Mouse (Mus musculus): ENCODE measurements around the gene Adam12. TPM values are rescaled to one million over a fixed set of nuclear protein-coding genes. Genes with fewer than 3 reads are reported as not detected.
A peak's percentile ranks its signal among the peaks of the same experiment; 100 is the strongest.

Adam12 gene
- 0.28 and 1.9 TPM in 2 replicates for total RNA-seq (2014; rRNA removed)
- polyA plus RNA-seq (2012; rRNA removed): 0.17 and 0.28 TPM in 2 replicates

DNA sequence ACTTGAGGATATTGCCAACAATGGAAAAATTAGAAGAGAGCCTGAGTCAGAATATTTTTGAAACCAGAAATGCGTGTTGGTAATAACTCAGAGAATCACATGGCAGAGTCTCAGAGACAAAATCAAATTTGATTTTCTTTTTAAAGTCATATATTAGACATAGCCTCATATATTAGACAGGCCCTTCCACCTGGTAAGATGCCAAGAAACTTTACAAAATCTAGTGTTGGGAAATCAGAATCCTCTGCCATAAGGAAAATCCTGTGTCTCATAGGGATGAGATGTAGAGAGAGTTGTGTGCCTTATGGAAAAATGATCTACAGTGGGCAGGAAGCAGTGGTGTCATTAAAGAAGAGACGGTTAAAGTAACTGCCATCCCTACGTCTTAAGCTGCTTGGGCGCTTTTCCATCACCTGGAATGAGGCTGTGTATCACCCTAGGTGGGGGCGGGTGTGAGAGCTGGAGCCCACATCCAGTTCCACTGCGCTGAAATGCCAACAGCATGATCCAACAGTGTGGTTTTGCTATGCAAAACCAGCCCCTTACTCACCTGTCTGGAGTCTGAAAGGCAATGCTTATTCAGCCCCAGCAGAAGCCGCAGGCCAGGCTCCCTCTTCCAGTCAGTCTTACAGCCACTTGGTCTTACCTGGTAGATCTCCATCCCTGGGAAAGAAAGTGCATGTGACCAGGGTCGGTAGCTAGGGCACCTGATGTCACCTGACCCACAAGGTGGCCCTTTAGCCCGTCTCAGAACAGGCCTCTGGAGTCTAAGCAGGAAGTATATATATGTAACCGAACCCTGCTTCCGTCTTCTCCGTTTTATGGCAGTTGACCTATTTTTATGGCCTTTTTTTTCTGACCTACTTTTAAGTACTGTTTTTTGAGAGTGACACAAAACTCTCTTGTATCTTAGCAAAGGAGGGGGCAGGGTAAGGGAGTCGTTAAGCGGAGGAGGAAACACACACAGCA, at the start of gene Adam12:
TSS of gene Adam12 (minus strand) at position 769 of the 969 bp plus-strand sequence.
- H3K9ac ChIP-seq (ENCODE audit: low read depth, low read length): no peak within 1 kb of the TSS
- H3K27me3 ChIP-seq (ENCODE audit: control insufficient read depth, insufficient read depth, low read length): no peaks in the 10 kb centered on the region
- no peak within 1 kb of the TSS for H3K27ac ChIP-seq (replicated peaks; ENCODE audit: insufficient read depth, low read depth, low read length)
- TF ChIP-seq CTCF (IDR thresholded peaks at IDR 0.05; ENCODE audit: low read depth, low read length) (no peak), POLR2A (IDR thresholded peaks at IDR 0.05; ENCODE audit: extremely low read depth, insufficient read depth, low read length) (no peak)
- H3K36me3 ChIP-seq (ENCODE audit: control insufficient read depth, insufficient read depth, low read length): no peaks in the 10 kb centered on the region
- no peak for DNase-seq (ENCODE audit: extremely low read depth, low read depth, low spot score)
- no peak within 1 kb of the TSS for H3K4me3 ChIP-seq (ENCODE audit: insufficient read depth, low read depth, low read length)
- WGBS: 80% methylated on average over 14 of the region's 14 CpGs
- peaks cover 2% of the 10 kb centered on the region; the same call in 1 of the 2 replicates for H3K4me1 ChIP-seq (ENCODE audit: control insufficient read depth, insufficient read depth, low read length)
- no peaks in the 10 kb centered on the region for H3K79me2 ChIP-seq (ENCODE audit: control insufficient read depth, insufficient read depth, low read length)

DNA sequence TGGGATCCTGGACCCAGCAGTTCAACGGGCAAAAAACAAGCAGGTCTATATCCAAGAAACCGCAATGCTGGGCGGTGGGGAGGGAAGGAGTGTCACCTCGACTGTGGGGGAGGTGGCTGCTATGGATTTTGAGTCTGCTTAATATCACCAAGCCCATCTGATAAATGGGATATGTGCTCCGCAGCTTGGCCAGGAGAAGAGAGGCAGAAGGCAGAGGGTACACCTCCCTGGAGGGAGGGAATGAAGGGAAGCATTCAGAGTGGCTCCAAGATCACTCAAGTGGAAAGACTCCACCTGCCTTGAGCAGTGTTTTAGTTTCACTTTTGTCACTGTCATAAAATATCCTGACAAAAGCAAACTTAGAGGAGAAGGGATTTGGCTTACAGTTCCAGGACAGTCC, 41.0 kb upstream of the Adam12 start:
- WGBS: 89% methylated on average over 5 of the region's 5 CpGs
- H3K79me2 ChIP-seq (ENCODE audit: control insufficient read depth, insufficient read depth, low read length): no peaks in the 10 kb centered on the region
- no peaks in the 10 kb centered on the region for H3K27me3 ChIP-seq (ENCODE audit: control insufficient read depth, insufficient read depth, low read length)
- no peaks in the 10 kb centered on the region for H3K4me1 ChIP-seq (ENCODE audit: control insufficient read depth, insufficient read depth, low read length)
- no peaks in the 10 kb centered on the region for H3K36me3 ChIP-seq (ENCODE audit: control insufficient read depth, insufficient read depth, low read length)
- TF ChIP-seq CTCF (IDR thresholded peaks at IDR 0.05; ENCODE audit: low read depth, low read length) (no peak), POLR2A (IDR thresholded peaks at IDR 0.05; ENCODE audit: extremely low read depth, insufficient read depth, low read length) (no peak)
- no peak overlapping the region for H3K27ac ChIP-seq (replicated peaks; ENCODE audit: insufficient read depth, low read depth, low read length)
- no peak overlapping the region for H3K4me3 ChIP-seq (ENCODE audit: insufficient read depth, low read depth, low read length)
- DNase-seq (ENCODE audit: extremely low read depth, low read depth, low spot score): no peak
- no peak overlapping the region for H3K9ac ChIP-seq (ENCODE audit: low read depth, low read length)

DNA sequence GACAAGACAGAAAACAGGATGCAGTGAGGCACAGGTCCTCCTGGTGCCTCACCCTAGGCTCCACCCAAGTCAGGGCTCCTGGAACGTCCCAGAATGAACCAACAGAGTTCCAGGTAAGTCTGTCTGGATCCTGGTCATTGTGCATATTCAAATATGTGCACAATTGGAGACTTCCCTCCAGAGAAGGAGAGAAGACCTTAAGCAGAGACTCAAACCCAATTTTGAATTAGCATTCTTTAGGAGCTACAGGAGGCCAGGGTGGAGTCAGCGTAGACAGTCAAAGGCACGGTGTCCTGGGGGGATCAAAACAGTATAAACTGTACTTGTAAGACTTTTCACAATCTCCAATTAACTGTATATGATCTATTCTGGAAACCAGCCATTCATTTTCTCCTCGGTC, 40.5 kb upstream of the Adam12 start:
- H3K9ac ChIP-seq (ENCODE audit: low read depth, low read length): no peak overlapping the region
- H3K27me3 ChIP-seq (ENCODE audit: control insufficient read depth, insufficient read depth, low read length): no peaks in the 10 kb centered on the region
- H3K27ac ChIP-seq (replicated peaks; ENCODE audit: insufficient read depth, low read depth, low read length): no peak overlapping the region
- no peaks in the 10 kb centered on the region for H3K4me1 ChIP-seq (ENCODE audit: control insufficient read depth, insufficient read depth, low read length)
- no peaks in the 10 kb centered on the region for H3K36me3 ChIP-seq (ENCODE audit: control insufficient read depth, insufficient read depth, low read length)
- DNase-seq (ENCODE audit: extremely low read depth, low read depth, low spot score): no peak
- no peak for TF ChIP-seq POLR2A (IDR thresholded peaks at IDR 0.05; ENCODE audit: extremely low read depth, insufficient read depth, low read length)
- no peak for TF ChIP-seq CTCF (IDR thresholded peaks at IDR 0.05; ENCODE audit: low read depth, low read length)
- H3K79me2 ChIP-seq (ENCODE audit: control insufficient read depth, insufficient read depth, low read length): no peaks in the 10 kb centered on the region
- no peak overlapping the region for H3K4me3 ChIP-seq (ENCODE audit: insufficient read depth, low read depth, low read length)
- 83% methylated on average over 4 of the region's 4 CpGs for WGBS

DNA sequence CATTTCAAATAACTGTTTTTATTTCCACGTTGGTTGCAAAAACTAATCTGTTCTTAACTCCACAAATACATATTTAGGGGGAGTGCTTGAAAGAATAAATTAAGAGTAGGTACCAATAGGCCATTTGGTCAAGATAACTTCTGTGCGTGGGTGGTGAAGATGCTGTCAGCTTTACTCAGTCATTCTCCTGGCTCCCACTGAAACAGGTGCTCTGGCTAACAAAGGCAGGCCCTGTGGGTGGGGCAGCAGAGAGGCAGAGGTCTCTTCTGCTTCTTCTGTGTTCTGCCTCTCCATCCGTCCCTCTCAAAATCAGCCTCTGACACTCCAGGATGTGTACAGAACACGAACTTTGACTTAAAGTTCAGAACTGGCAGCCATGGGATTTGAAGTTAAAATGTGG, 33.8 kb upstream of the Adam12 start:
- no peak for DNase-seq (ENCODE audit: extremely low read depth, low read depth, low spot score)
- Histone ChIP-seq H3K4me1 (ENCODE audit: control insufficient read depth, insufficient read depth, low read length) (no peaks in the 10 kb centered on the region), H3K4me3 (ENCODE audit: insufficient read depth, low read depth, low read length) (no peak overlapping the region), H3K36me3 (ENCODE audit: control insufficient read depth, insufficient read depth, low read length) (no peaks in the 10 kb centered on the region), H3K9ac (ENCODE audit: low read depth, low read length) (no peak overlapping the region), H3K27me3 (ENCODE audit: control insufficient read depth, insufficient read depth, low read length) (no peaks in the 10 kb centered on the region), H3K79me2 (ENCODE audit: control insufficient read depth, insufficient read depth, low read length) (no peaks in the 10 kb centered on the region), H3K27ac (replicated peaks; ENCODE audit: insufficient read depth, low read depth, low read length) (no peak overlapping the region)
- TF ChIP-seq CTCF (IDR thresholded peaks at IDR 0.05; ENCODE audit: low read depth, low read length): no peak
- 65% methylated on average over 4 of the region's 4 CpGs for WGBS

DNA sequence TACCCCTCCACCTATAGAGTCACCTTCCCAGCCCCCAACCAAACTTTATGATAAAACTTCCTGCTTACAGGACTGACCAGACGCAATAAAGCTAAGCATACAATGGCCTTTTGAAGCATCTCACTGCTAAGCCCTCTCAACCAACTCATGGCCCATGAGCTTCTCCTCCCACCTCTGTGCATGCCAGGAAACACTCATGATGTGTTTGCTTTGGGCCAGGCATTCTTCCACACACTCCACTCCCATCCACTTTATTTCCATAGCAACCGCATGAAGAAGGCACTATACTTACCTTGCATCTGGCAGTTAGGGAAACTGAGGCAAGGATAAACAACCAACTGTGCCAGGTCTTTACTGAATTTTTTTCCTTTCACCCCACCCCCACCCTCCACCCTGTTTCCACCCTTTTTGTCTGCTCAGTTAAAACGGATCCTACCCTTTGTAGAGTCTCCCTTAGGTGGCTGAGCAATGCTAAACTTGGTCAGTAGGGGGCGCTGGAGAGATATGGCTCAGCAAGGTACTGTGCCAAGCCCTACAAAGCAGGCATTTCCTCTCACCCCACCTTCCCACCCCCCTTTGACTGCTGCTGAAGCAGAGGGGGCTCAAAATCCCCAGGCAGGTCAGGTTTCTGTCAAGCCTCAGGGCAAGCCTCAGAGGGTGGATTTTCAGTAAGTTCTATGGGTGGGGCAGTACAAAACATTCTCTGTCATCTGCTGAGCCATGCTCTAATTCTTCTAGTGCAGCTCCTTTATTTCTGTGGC, 31.4 kb upstream of the Adam12 start:
- Histone ChIP-seq H3K27me3 (ENCODE audit: control insufficient read depth, insufficient read depth, low read length) (no peaks in the 10 kb centered on the region), H3K9ac (ENCODE audit: low read depth, low read length) (no peak overlapping the region), H3K27ac (replicated peaks; ENCODE audit: insufficient read depth, low read depth, low read length) (no peak overlapping the region), H3K4me3 (ENCODE audit: insufficient read depth, low read depth, low read length) (no peak overlapping the region), H3K4me1 (ENCODE audit: control insufficient read depth, insufficient read depth, low read length) (no peaks in the 10 kb centered on the region), H3K79me2 (ENCODE audit: control insufficient read depth, insufficient read depth, low read length) (no peaks in the 10 kb centered on the region), H3K36me3 (ENCODE audit: control insufficient read depth, insufficient read depth, low read length) (no peaks in the 10 kb centered on the region)
- peak; percentile 23 for DNase-seq (ENCODE audit: extremely low read depth, low read depth, low spot score)
- 48% methylated on average over 4 of the region's 4 CpGs for WGBS
- TF ChIP-seq POLR2A (IDR thresholded peaks at IDR 0.05; ENCODE audit: extremely low read depth, insufficient read depth, low read length) (no peak), CTCF (IDR thresholded peaks at IDR 0.05; ENCODE audit: low read depth, low read length) (peak; percentile 80)
